Mouse (Mus musculus) limb, embryonic 12.5 days (tissue): ENCODE data around the gene Orm1. TPM values are rescaled to one million over a fixed set of nuclear protein-coding genes. Genes with fewer than 3 reads are reported as not detected.
"Not testable (repeated sequence)": the region's sequence is repeated elsewhere in the genome, so short reads cannot be mapped to it uniquely, and the experiment has no call there.

Experiments used
- ATAC-seq: fragments of 200-750 bp; cut with Nextera tagmentation; 2 replicates; pipeline ENCODE4 v1.8.0; 2017; ENCODE audit warnings: low read depth, moderate TSS enrichment; ENCODE audit not compliant: insufficient number of reproducible peaks, insufficient read depth, low FRiP score, low TSS enrichment
- H3K27ac ChIP-seq: fragments of 300-500 bp; sonication (generic); 2 replicates; pipeline ENCODE4 v1.5.1; 2016; ENCODE audit warnings: mild to moderate bottlenecking, moderate library complexity
- H3K27me3 ChIP-seq: fragments of 300-500 bp; sonication (generic); 2 replicates; pipeline ENCODE4 v1.6.1; 2016; ENCODE audit warnings: mild to moderate bottlenecking, moderate library complexity
- H3K36me3 ChIP-seq: fragments of 300-500 bp; sonication (generic); 2 replicates; pipeline ENCODE4 v1.6.1; 2016; ENCODE audit warnings: mild to moderate bottlenecking, moderate library complexity
- H3K4me1 ChIP-seq: fragments of 300-500 bp; sonication (generic); replicated peaks from 2 replicates; pipeline ENCODE4 v1.6.1; 2016
- H3K4me2 ChIP-seq: fragments of 300-500 bp; sonication (generic); 2 replicates; pipeline ENCODE4 v1.6.1; 2016; ENCODE audit warnings: mild to moderate bottlenecking, moderate library complexity
- H3K4me3 ChIP-seq: fragments of 300-500 bp; sonication (generic); replicated peaks from 2 replicates; pipeline ENCODE4 v1.5.1; 2016; ENCODE audit warnings: mild to moderate bottlenecking
- H3K9ac ChIP-seq: fragments of 300-500 bp; sonication (generic); replicated peaks from 2 replicates; pipeline ENCODE4 v1.6.1; 2016; ENCODE audit warnings: mild to moderate bottlenecking, moderate library complexity
- H3K9me3 ChIP-seq: fragments of 300-500 bp; sonication (generic); 2 replicates; pipeline ENCODE4 v1.6.1; 2016; ENCODE audit warnings: mild to moderate bottlenecking, moderate library complexity
- WGBS: fragments of 180-500 bp; shearing (Covaris S2); methylation state at CpG from one replicate; pipeline ENCODE4 v1.1.7; 2016; 5-methylcytosine and 5-hydroxymethylcytosine counted together
- polyA plus RNA-seq: library from polyadenylated mRNA; unstranded; fragments of >200 nt; fragmentation: Nextera tagmentation; extraction: Ambion mirVana; gene quantifications from 2 replicates; pipeline ENCODE4 v1.2.1, GENCODE M21; 2016

The Orm1 gene
- polyA plus RNA-seq, 1 experiment from 2014 or later, result not detected

GRCm38 (mm10) chr4:63316076-63316746, 28.1 kb upstream of the Orm1 start:
- H3K36me3 ChIP-seq, result peaks cover 86% of the 10 kb centered on the region
- no peak for ATAC-seq
- H3K4me1 ChIP-seq, result no peaks in the 10 kb centered on the region
- H3K9ac ChIP-seq, result no peak overlapping the region
- WGBS, result 75% methylated on average over 9 of the region's 9 CpGs
- no peak overlapping the region for H3K27ac ChIP-seq
- H3K27me3 ChIP-seq, result no peaks in the 10 kb centered on the region; the same call in 1 of the 2 replicates
- H3K4me2 ChIP-seq, result no peak overlapping the region
- H3K4me3 ChIP-seq, result no peak overlapping the region
- H3K9me3 ChIP-seq, result no peaks in the 10 kb centered on the region

- not testable (repeated sequence) for H3K4me1 ChIP-seq, ATAC-seq, H3K27ac ChIP-seq, H3K9me3 ChIP-seq, H3K27me3 ChIP-seq, H3K4me3 ChIP-seq, H3K4me2 ChIP-seq, H3K9ac ChIP-seq
- 29% methylated on average over 3 of the region's 3 CpGs for WGBS
- H3K36me3 ChIP-seq, result peaks cover 86% of the 10 kb centered on the region
Observed at GRCm38 (mm10) chr4:63319566-63319965, 24.8 kb upstream of the Orm1 start.

- no peak overlapping the region for H3K4me2 ChIP-seq
- 0 out of 2 replicates have a peak, but pooled peaks cover 3% of the 10 kb centered on the region for H3K9me3 ChIP-seq
- no peak overlapping the region for H3K9ac ChIP-seq
- 87% methylated on average over 8 of the region's 8 CpGs for WGBS
- no peaks in the 10 kb centered on the region for H3K4me1 ChIP-seq
- peaks cover 85% of the 10 kb centered on the region for H3K36me3 ChIP-seq
- H3K27me3 ChIP-seq, result no peaks in the 10 kb centered on the region; the same call in 1 of the 2 replicates
- ATAC-seq, result no peak
- no peak overlapping the region for H3K27ac ChIP-seq
- no peak overlapping the region for H3K4me3 ChIP-seq
Observed at GRCm38 (mm10) chr4:63323275-63323815, 21.0 kb upstream of the Orm1 start.

- Histone ChIP-seq H3K4me2 (no peak overlapping the region), H3K4me1 (no peaks in the 10 kb centered on the region), H3K36me3 (peaks cover 53% of the 10 kb centered on the region), H3K9me3 (no peaks in the 10 kb centered on the region), H3K27ac (no peak overlapping the region), H3K4me3 (no peak overlapping the region), H3K27me3 (no peaks in the 10 kb centered on the region), H3K9ac (no peak overlapping the region)
- no peak for ATAC-seq
- 86% methylated on average over 4 of the region's 4 CpGs for WGBS
Observed at GRCm38 (mm10) chr4:63333403-63333802, 11.0 kb upstream of the Orm1 start.

GRCm38 (mm10) chr4:63338414-63339076, 5.8 kb upstream of the Orm1 start:
- Histone ChIP-seq H3K4me1 (peaks cover 4% of the 10 kb centered on the region; the same call in 1 of the 2 replicates), H3K4me3 (no peak overlapping the region), H3K27ac (no peak overlapping the region), H3K36me3 (peaks cover 12% of the 10 kb centered on the region), H3K4me2 (no peak overlapping the region), H3K9me3 (no peaks in the 10 kb centered on the region), H3K9ac (no peak overlapping the region), H3K27me3 (no peaks in the 10 kb centered on the region)
- WGBS, result 62% methylated on average over 3 of the region's 3 CpGs
- ATAC-seq, result no peak

- no peaks in the 10 kb centered on the region for H3K27me3 ChIP-seq
- H3K4me3 ChIP-seq, result no peak overlapping the region
- no peaks in the 10 kb centered on the region for H3K36me3 ChIP-seq
- 70% methylated on average over 4 of the region's 4 CpGs for WGBS
- H3K9me3 ChIP-seq, result no peaks in the 10 kb centered on the region
- no peak for ATAC-seq
- no peak overlapping the region for H3K27ac ChIP-seq
- no peak overlapping the region for H3K9ac ChIP-seq
- H3K4me1 ChIP-seq, result peaks cover 4% of the 10 kb centered on the region; the same call in 1 of the 2 replicates
- no peak overlapping the region for H3K4me2 ChIP-seq
Observed at GRCm38 (mm10) chr4:63342491-63342890, 1.9 kb upstream of the Orm1 start.

- Histone ChIP-seq H3K4me1 (peaks cover 4% of the 10 kb centered on the region; the same call in 1 of the 2 replicates), H3K9me3 (no peaks in the 10 kb centered on the region), H3K4me3 (no peak overlapping the region), H3K9ac (no peak overlapping the region), H3K36me3 (no peaks in the 10 kb centered on the region), H3K4me2 (no peak overlapping the region), H3K27me3 (no peaks in the 10 kb centered on the region), H3K27ac (no peak overlapping the region)
- WGBS, result 48% methylated on average over 3 of the region's 3 CpGs
- ATAC-seq, result no peak
Observed at GRCm38 (mm10) chr4:63343608-63344007, 752 bp upstream of the Orm1 start.

- H3K4me3 ChIP-seq, result no peak overlapping the region
- H3K27me3 ChIP-seq, result no peaks in the 10 kb centered on the region
- no peak overlapping the region for H3K9ac ChIP-seq
- no peaks in the 10 kb centered on the region for H3K9me3 ChIP-seq
- H3K4me2 ChIP-seq, result no peak overlapping the region
- H3K27ac ChIP-seq, result no peak overlapping the region
- H3K36me3 ChIP-seq, result no peaks in the 10 kb centered on the region
- no peaks in the 10 kb centered on the region for H3K4me1 ChIP-seq
- no peak for ATAC-seq
Observed at GRCm38 (mm10) chr4:63345261-63345660, 901 bp downstream of the Orm1 start.

GRCm38 (mm10) chr4:63346659-63347058, 2.3 kb downstream of the Orm1 start:
- H3K9ac ChIP-seq, result no peak overlapping the region
- H3K27me3 ChIP-seq, result no peaks in the 10 kb centered on the region
- H3K4me3 ChIP-seq, result no peak overlapping the region
- 91% methylated on average over 4 of the region's 4 CpGs for WGBS
- H3K4me2 ChIP-seq, result no peak overlapping the region
- H3K4me1 ChIP-seq, result no peaks in the 10 kb centered on the region
- ATAC-seq, result no peak
- H3K9me3 ChIP-seq, result no peaks in the 10 kb centered on the region
- no peak overlapping the region for H3K27ac ChIP-seq
- H3K36me3 ChIP-seq, result no peaks in the 10 kb centered on the region

GRCm38 (mm10) chr4:63348524-63348923, 4.2 kb downstream of the Orm1 start:
- no peak overlapping the region for H3K4me3 ChIP-seq

GRCm38 (mm10) chr4:63355877-63356665, 11.7 kb downstream of the Orm1 start, which contains the start of gene Orm3:
Gene Orm3, plus strand, starts transcription at chr4:63356162.
- no peaks in the 10 kb centered on the region for H3K27me3 ChIP-seq
- no peaks in the 10 kb centered on the region for H3K36me3 ChIP-seq
- no peak for ATAC-seq
- WGBS, result 75% methylated on average over 4 of the region's 4 CpGs
- no peak within 1 kb of the TSS for H3K4me2 ChIP-seq
- no peaks in the 10 kb centered on the region for H3K9me3 ChIP-seq
- H3K9ac ChIP-seq, result no peak within 1 kb of the TSS
- no peak within 1 kb of the TSS for H3K27ac ChIP-seq
- H3K4me3 ChIP-seq, result no peak within 1 kb of the TSS
- H3K4me1 ChIP-seq, result no peaks in the 10 kb centered on the region

More at GRCm38 (mm10) chr4:63348524-63348923, 4.2 kb downstream of the Orm1 start:
- no peak overlapping the region for H3K9ac ChIP-seq
- no peaks in the 10 kb centered on the region for H3K27me3 ChIP-seq
- no peaks in the 10 kb centered on the region for H3K36me3 ChIP-seq
- no peaks in the 10 kb centered on the region for H3K4me1 ChIP-seq
- H3K27ac ChIP-seq, result no peak overlapping the region
- WGBS, result 77% methylated on average over 6 of the region's 6 CpGs
- ATAC-seq, result no peak
- no peak overlapping the region for H3K4me2 ChIP-seq
- H3K9me3 ChIP-seq, result no peaks in the 10 kb centered on the region
